Mouse (Mus musculus) bone marrow macrophage, adult 2 months (primary cell): Measurements from ENCODE around the gene Trp53.

ENCODE experiments used
- CTCF ChIP-seq: IDR thresholded peaks from 2 replicates; pipeline ENCODE4 v1.5.1; 2012; ENCODE audit warnings: low read depth, mild to moderate bottlenecking, low read length, moderate library complexity
- POLR2A ChIP-seq: IDR thresholded peaks from 2 replicates; pipeline ENCODE4 v1.6.1; 2012; ENCODE audit warnings: mild to moderate bottlenecking, low read depth, low read length, borderline replicate concordance

- TF ChIP-seq CTCF (no peak), POLR2A (peak; percentile 63; the same call in 1 of the 2 replicates)
These were observed 1.1 kb downstream of the Trp53 start for GRCm38 (mm10) chr11:69581147-69581688.
